Mouse (Mus musculus): ENCODE measurements at regions not wholly inside any gene's neighbourhood (a gene's known extent, or its start where the extent isn't known, plus 50 kb on each side); places are given as distances from the start of the nearest gene placed in this dataset.

DNA sequence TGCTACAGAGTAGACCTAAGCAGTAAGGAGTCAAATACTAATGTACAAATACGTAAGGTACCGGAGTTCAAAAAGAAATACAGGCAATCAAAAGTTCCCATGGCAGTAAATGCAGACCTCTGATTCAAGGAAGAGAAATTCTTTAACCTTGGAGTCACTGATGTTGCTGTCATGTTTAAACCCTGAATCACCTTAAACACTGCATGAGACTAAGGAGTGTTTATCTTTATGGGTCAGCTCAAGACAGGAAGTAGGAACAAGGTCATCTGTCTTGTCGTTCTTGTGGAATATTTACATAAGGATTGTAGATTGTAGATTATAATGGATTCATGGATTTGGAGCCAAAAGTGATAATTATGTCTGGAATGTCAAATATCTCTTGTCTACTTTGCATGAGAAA lies 1708.7 kb upstream of the Slc10a2 start:
- no peak for DNase-seq (ENCODE audit: low spot score in 2 of 2)

GRCm38 (mm10) chr8:6807116-6807515 lies 1702.0 kb upstream of the Slc10a2 start:
- no peak for DNase-seq (ENCODE audit: low spot score in 2 of 2)

DNA sequence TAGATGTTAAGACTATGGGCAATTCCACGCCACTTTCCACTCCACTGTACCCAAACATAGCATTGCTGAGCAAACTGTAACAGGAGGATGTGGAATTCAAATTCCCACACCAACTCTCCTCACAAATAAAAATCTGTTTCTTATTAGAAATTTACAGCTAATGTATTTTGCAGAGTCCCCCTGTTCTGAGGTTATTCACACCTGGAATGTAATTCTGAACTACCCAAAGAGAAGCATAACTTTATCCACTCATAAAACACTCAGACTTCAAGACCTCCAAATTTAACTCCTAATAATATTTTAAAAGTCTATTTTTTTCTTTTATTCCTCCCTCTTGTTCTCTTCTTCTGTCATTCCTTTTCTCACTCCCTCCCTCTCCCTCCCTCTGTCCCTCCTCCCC lies 1698.0 kb upstream of the Slc10a2 start:
- no peak for DNase-seq (ENCODE audit: low spot score in 2 of 2)

DNA sequence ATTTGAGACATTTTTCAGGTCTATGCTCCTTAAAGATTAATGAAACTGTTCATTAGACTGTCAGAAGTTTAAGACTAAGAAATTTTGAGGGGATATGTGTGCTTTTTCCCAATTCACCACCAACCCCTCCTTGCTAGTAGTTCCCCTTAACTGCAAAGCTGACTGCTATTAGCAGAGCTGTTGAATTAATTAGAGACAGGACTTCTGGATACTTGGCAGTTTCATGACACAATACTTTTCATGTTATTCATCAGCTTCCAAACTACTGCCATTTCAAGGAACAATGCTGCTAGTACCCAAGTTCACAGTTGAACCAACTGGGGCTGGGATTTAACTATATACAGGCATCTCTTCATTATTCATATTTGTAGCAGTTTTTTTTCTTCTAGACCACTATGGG lies 1695.9 kb upstream of the Slc10a2 start:
- DNase-seq (ENCODE audit: low spot score in 2 of 2): no peak

DNA sequence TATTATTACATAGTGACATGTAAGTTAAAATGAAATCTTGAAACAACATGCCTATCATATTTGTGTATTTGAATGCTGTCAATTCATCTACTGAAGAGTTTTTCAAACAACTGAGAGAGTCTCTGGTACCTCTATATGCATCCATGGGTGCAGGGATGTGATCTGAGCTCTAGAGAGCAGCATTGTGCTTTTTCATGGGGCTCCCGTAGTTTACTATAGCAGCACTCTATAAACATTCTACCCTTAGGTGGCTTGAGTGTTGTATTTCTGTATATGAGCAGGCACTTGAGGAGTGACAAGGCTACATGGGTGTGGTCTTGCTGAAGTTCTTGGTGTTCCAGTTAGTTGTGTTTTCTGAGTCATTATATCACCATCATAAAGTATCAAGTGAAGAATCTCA lies 1683.9 kb upstream of the Slc10a2 start:
- DNase-seq (ENCODE audit: low spot score in 2 of 2): no peak

GRCm38 (mm10) chr8:6780983-6781382 lies 1675.8 kb upstream of the Slc10a2 start:
- DNase-seq (ENCODE audit: low spot score in 2 of 2): no peak

DNA sequence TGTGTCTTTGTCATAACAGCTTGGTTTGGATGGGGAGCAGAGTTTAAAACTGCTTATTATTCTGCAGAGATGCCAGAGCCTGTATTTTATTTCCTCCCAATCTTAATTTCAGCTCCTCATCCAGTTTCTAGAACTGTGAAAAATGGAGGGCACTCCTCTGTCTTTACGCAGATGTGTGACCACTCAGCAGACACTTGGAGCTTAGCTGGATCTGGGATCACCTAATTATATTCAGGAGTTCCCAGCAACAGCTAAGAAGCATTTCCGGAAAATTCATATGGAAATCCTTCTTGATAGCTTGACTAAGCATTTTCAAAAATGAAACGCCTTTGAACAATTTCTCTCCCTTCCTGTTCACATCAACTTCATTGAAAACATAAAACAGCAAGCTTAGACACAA lies 1670.0 kb upstream of the Slc10a2 start:
- no peak for DNase-seq (ENCODE audit: low spot score in 2 of 2)

DNA sequence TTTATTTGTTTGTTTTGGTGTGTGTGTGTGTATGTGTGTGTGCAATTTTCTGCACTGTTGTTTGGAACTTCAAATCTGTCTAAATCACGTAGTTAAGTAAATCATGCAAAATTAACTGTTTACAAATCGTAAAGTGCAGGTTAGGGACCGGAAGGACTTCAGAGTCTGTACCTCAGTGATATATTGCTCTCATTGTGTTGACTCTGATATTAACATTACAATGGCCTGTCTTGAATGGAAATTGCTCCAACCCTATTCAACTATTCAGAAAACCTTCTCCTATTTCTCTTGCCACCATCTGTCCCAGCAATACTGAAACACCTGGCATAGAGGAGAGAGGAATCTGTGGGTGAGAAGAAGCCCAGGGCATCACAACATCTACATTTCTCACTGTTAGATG lies 1624.4 kb upstream of the Slc10a2 start:
- DNase-seq (ENCODE audit: low spot score in 2 of 2): no peak

- DNase-seq (ENCODE audit: low spot score in 2 of 2): peak in 1 of 2 experiments; percentile 8
Observed at GRCm38 (mm10) chr8:6708886-6709449, 1603.8 kb upstream of the Slc10a2 start.

DNA sequence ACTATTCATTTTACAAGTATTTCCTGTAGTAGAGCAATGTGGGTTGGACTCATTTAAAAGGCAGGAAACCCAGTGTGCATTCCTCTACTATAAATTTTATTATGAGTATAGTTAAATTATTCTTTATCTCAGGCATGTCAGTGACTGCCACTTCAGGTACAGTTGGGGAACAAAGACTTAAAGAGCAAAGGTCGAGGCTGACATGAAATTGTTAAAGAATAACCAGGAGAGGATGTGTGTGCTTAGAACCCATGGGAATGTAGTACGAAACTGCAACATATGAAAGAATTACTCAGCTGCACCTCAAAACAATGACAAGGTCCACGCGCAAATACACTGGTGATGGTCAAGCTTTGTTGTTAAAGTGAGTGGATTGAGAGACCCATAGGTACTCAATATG lies 1583.4 kb upstream of the Slc10a2 start:
- DNase-seq (ENCODE audit: low spot score in 2 of 2): no peak

- no peak for DNase-seq (ENCODE audit: low spot score in 2 of 2)
Observed at GRCm38 (mm10) chr8:6658860-6659259, 1553.7 kb upstream of the Slc10a2 start.

- no peak for DNase-seq (ENCODE audit: low spot score in 2 of 2)
Observed at GRCm38 (mm10) chr8:6657451-6657990, 1552.4 kb upstream of the Slc10a2 start.

DNA sequence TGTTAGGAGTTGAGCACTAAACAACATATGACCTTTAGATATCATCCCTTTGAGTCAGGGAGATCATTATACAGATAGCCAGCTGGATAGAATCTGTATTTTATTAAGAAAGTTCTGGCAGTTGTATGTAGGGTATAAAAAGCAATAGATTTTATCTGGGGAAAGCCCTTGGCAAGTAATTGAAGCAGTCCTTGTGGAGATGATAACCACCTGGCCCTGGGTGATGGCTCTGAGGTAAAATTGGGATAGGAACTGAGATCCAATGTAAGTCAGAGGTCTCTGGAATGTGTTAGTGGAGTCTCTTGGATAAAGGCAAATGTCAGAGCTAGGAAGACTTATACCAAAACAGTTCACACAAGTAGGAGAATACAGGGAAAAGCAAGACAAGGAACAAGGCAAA lies 1547.0 kb upstream of the Slc10a2 start:
- no peak for DNase-seq (ENCODE audit: low spot score in 2 of 2)

- no peak for DNase-seq (ENCODE audit: low spot score in 2 of 2)
Observed at GRCm38 (mm10) chr8:6648083-6648482, 1542.9 kb upstream of the Slc10a2 start.

GRCm38 (mm10) chr8:6645287-6645957 lies 1540.3 kb upstream of the Slc10a2 start:
- peak in 1 of 2 experiments; percentile 3 for DNase-seq (ENCODE audit: low spot score in 2 of 2)

DNA sequence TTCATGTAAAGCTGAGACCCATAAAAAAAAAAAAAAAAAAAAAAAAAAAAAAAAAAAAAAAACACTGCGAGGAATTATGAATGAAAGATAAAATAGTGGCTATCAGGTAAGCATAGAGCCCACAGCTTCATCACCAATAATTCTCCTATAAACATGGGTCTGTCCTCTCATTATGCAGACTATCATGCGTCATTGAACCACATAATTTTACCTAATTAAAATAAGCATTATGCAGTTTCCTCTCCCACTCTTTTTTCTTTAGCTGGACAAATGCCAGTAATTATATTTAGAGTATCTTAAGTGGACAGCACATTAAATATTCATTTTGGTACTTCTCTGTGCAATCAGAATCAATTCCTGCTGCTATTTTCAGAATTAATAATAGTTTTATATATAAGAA lies 1539.2 kb upstream of the Slc10a2 start:
- no peak for DNase-seq (ENCODE audit: low spot score in 2 of 2)

DNA sequence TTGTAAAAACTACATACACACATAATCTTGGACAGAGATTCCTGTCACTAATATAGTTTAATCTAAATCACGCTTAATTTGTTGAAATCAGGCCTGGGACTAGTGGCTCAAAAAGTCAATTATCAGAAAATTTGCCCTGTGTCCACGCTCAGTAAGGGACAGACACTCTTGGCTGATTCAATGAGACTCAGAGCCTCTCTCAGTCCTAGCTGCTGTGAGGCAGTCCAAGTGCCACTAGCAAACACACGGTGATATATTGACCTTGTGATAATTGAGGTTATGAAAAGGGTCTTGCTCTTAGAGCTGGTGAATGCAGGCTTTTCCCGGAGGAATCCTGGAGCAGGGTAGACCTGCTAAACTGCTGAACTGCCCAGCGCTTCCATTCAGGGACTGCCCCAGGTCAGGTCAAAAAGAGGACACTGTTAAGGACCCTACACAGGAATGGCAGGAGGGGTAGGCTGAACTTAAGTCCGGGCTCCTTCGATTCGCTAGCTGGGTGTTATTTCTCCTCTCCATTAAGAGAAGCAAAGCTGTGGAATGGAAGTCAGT lies 1521.9 kb upstream of the Slc10a2 start:
- DNase-seq (ENCODE audit: low spot score in 2 of 2): no peak

GRCm38 (mm10) chr8:6608891-6609290 lies 1503.7 kb upstream of the Slc10a2 start:
- no peak for DNase-seq (ENCODE audit: low spot score in 2 of 2)

- peak in 1 of 2 experiments; percentile 44 for DNase-seq (ENCODE audit: low spot score in 2 of 2)
Observed at GRCm38 (mm10) chr8:6606854-6607535, 1501.8 kb upstream of the Slc10a2 start.

- DNase-seq (ENCODE audit: low spot score in 2 of 2): peak in 1 of 2 experiments; percentile 27
Observed at GRCm38 (mm10) chr8:6604232-6604804, 1499.2 kb upstream of the Slc10a2 start.

- no peak for DNase-seq (ENCODE audit: low spot score in 2 of 2)
Observed at GRCm38 (mm10) chr8:6590146-6590545, 1485.0 kb upstream of the Slc10a2 start.
